Mouse (Mus musculus) thymus, postnatal 36 days (tissue): Measurements from ENCODE around the gene Clmn.
"Not testable (repeated sequence)": the region's sequence is repeated elsewhere in the genome, so short reads cannot be mapped to it uniquely, and the experiment has no call there.

Experiments used
- DNase-seq, 2 experiments: peaks; one replicate each; pipeline ENCODE4 v3.0.0; 2022; ENCODE audit warnings: mixed read lengths in 2 of 2

The Clmn gene

GRCm38 (mm10) chr12:104837957-104838401 lies 26.9 kb downstream of the Clmn start:
- DNase-seq = no peak

- no peak for DNase-seq
Observed at GRCm38 (mm10) chr12:104837111-104837837, 27.6 kb downstream of the Clmn start.

GRCm38 (mm10) chr12:104836230-104836629 lies 28.6 kb downstream of the Clmn start:
- no peak for DNase-seq

- DNase-seq = no peak
Observed at GRCm38 (mm10) chr12:104835369-104836094, 29.3 kb downstream of the Clmn start.

- no peak for DNase-seq
Observed at GRCm38 (mm10) chr12:104834772-104835171, 30.1 kb downstream of the Clmn start.

- DNase-seq = no peak
Observed at GRCm38 (mm10) chr12:104830666-104831435, 34.0 kb downstream of the Clmn start.

GRCm38 (mm10) chr12:104830283-104830639 lies 34.6 kb downstream of the Clmn start:
- no peak for DNase-seq

- no peak for DNase-seq
Observed at GRCm38 (mm10) chr12:104829596-104830282, 35.1 kb downstream of the Clmn start.

GRCm38 (mm10) chr12:104828986-104829385 lies 35.9 kb downstream of the Clmn start:
- DNase-seq = not testable (repeated sequence)

- no peak for DNase-seq
Observed at GRCm38 (mm10) chr12:104827721-104828120, 37.2 kb downstream of the Clmn start.

- no peak for DNase-seq
Observed at GRCm38 (mm10) chr12:104824907-104825267, 40.0 kb downstream of the Clmn start.

- DNase-seq = no peak
Observed at GRCm38 (mm10) chr12:104824244-104824906, 40.5 kb downstream of the Clmn start.

GRCm38 (mm10) chr12:104823722-104824121 lies 41.2 kb downstream of the Clmn start:
- DNase-seq = no peak

- no peak for DNase-seq
Observed at GRCm38 (mm10) chr12:104822838-104823599, 41.9 kb downstream of the Clmn start.

GRCm38 (mm10) chr12:104822151-104822550 lies 42.7 kb downstream of the Clmn start:
- DNase-seq = no peak

GRCm38 (mm10) chr12:104820061-104820460 lies 44.8 kb downstream of the Clmn start:
- DNase-seq = no peak

GRCm38 (mm10) chr12:104819050-104819449 lies 45.8 kb downstream of the Clmn start:
- DNase-seq = no peak

GRCm38 (mm10) chr12:104818057-104818456 lies 46.8 kb downstream of the Clmn start:
- no peak for DNase-seq

GRCm38 (mm10) chr12:104817172-104817866 lies 47.6 kb downstream of the Clmn start:
- no peak for DNase-seq

- no peak for DNase-seq
Observed at GRCm38 (mm10) chr12:104814291-104814690, 50.6 kb downstream of the Clmn start.

GRCm38 (mm10) chr12:104813762-104814161 lies 51.1 kb downstream of the Clmn start:
- DNase-seq = no peak
